Mouse (Mus musculus) embryo, embryonic 11.5 days (tissue): ENCODE data around the gene Psmd11.

Experiments
- DNase-seq: peaks from one replicate; pipeline ENCODE4 v3.0.0-alpha.2; 2012; ENCODE audit warnings: low read depth, low spot score

Psmd11 gene

DNA sequence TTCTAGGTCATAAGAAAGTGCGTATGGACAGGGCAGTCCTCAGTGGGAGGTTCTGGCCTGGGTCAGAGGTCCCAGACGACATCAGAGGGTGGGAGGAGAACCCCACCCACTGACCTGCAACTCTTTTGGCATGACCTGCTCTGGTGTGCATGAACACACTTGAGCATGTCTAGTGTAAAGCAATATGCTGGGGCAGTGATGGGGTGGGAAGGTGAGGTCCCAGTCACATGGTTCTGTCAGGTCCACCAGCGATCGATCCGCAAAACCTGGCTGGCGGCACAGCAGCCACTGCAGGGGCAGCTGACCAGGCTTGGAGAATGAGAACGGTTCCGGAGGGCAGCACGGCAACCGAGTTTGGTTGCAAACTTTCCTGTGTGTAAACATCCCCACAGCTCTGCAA, 53.9 kb downstream of the Psmd11 start:
- no peak for DNase-seq

- no peak for DNase-seq
These were observed 54.5 kb downstream of the Psmd11 start for GRCm38 (mm10) chr11:80482921-80483320.

- no peak for DNase-seq
These were observed 55.2 kb downstream of the Psmd11 start for GRCm38 (mm10) chr11:80483536-80484067.

GRCm38 (mm10) chr11:80484191-80484791, 55.9 kb downstream of the Psmd11 start:
- no peak for DNase-seq

DNA sequence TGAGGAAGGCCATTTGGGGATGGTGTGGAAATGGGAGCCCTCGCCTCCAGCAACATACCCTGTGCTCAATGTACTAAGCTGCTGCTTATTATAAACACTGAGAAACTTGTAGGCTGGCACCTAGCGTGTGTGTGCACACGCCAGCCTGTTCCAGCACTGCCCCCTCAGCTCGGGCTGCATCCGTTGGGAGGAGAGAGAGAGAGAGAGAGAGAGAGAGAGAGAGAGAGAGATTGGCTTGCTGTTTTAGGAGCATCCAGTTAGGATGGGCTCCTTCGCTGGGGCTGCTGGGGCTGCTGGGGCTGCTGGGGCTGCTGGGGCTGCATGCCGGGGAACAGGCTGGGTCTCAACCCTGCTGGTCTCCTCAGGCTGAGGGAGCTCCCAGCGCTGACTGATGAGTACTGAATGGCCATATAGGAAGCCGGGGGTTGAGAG, 56.7 kb downstream of the Psmd11 start:
- no peak for DNase-seq

DNA sequence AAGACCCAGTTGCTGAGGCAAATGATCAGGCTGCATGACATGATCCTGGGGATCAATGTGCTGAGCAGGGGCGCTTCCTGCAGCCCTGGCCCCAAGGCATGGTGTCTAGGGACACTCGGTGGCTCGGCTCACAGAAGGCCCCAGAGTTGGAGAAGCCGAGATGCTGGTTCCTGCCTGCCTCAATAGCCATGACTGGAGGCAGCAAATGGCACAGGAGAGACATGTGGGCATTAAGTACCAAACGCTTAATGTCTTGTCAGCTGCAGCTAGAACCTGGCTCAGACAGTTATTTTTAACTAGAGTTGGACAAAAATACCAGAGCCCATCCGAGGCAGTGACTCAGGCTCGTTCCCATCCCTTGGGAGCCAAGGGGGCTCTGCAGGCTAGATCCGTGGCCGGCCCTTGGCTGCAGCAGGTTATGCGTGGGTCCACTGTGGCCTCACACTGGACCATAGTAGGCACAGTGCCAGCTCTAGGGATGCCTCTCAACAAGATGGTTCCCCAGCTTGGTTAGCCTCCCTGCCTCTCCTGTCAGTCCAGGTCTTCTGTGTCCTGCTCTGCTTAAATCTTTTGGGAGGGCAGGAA, 57.3 kb downstream of the Psmd11 start:
- no peak for DNase-seq

- no peak for DNase-seq
These were observed 59.6 kb downstream of the Psmd11 start for GRCm38 (mm10) chr11:80487904-80488587.

- DNase-seq = no peak
These were observed 60.9 kb downstream of the Psmd11 start for GRCm38 (mm10) chr11:80489172-80489881.

DNA sequence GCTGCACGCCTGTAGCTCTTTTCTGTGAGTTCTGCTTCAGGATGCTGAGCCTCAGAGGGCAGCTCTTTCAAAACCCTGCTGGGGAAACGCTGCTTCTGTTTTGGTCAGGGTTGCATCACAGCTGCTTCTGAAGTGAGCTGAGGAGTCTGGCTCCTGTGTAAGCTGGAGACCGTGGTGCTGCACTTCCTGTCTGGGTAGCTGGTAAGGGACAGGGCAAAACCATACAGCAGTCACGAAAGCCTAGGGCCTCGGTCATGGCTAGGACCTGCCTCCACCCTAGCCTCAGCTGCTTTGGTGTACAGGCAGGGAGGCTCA, 61.4 kb downstream of the Psmd11 start:
- DNase-seq = no peak

DNA sequence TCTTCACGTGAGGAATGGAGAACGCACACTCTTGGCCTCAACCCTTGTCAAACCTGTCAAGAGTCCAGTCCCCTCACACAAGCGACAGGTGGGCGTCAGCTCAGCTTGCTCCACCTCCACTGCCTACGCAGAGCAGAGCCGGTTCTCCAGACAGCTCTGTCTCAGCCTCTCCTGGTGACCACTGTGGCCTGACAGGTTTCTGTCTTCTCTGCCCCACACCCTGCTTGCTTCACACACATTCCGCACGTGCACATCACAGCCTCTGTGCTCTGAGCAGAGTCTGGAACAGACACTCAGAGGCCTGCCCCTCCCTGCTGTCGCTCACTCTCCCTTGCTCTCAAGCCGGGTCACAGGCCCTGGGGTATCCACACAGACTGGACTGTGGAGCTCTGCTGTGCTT, 62.4 kb downstream of the Psmd11 start:
- no peak for DNase-seq

DNA sequence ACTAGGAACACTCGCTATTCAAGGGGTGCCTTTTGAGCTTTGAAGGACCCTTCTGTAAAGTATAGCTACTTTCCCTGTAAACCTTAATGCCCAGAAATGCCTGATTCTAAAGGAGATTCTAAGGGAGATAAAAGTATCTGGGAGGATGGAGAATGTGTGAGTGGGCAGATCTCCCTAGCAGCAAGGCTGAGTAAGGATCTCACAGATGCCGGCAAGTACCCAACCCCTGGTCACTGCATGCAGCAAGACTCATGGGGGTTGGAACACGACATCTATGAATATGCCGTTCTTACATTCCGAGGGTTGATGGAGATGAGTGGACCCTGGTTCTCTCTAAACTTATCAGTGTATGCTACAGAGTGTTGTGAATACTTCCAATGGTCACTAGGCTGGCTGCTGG, 64.8 kb downstream of the Psmd11 start:
- no peak for DNase-seq

- no peak for DNase-seq
These were observed 66.4 kb downstream of the Psmd11 start for GRCm38 (mm10) chr11:80494852-80495251.

DNA sequence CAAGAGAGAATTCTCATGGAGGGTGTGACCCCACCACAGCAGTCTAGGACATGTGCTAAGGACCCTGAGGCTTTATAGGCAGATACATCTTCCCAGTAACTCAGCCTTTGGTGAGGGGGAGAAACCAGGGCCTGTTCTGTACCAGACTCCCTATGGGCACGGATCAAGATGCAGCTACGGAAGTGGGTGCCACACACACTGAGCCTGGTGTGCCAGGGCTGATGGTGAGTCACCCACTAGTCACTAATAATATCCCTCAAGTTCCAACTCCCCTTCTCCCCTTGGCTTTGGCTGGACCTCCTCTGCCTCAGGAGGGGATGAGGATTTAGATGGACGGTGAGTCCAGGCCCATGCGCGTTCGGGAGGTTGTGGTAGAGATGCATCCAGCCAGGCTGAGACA, 67.6 kb downstream of the Psmd11 start:
- DNase-seq = no peak

- no peak for DNase-seq
These were observed 68.2 kb downstream of the Psmd11 start for GRCm38 (mm10) chr11:80496640-80497039.

DNA sequence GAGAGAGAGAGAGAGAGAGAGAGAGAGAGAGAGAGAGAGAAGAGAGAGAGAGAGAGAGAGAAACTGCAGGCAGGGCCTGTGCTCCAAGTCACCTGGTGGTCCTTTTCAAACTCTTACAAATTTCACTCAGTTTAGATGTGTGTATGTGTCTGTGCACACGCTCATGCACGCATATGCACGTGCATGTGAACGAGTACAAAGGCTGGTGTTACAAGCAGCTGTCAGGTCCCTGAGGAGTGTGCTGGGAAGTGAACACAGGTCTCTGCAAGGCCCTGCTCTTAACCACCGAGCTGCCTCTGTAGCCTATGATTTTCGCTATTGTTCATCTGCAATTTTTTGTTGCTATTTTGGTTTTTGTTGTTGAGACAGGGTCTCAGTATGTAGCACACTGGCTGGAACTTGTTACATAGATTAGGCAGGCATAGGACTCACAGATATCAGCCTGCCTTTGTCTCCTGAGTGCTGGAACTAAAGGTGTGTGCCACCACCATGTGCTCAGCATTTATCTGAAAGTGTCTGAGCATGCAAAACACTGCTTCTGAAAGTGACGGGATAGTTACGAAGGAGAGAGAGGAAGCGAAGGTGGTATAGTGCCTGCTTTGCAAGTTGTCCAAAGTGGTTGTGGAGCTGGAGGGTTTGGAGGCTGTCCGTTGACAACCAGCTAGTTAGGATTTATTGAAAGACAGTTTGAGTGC, 69.0 kb downstream of the Psmd11 start:
- DNase-seq = no peak

- DNase-seq = no peak
These were observed 70.1 kb downstream of the Psmd11 start for GRCm38 (mm10) chr11:80498328-80499070.

DNA sequence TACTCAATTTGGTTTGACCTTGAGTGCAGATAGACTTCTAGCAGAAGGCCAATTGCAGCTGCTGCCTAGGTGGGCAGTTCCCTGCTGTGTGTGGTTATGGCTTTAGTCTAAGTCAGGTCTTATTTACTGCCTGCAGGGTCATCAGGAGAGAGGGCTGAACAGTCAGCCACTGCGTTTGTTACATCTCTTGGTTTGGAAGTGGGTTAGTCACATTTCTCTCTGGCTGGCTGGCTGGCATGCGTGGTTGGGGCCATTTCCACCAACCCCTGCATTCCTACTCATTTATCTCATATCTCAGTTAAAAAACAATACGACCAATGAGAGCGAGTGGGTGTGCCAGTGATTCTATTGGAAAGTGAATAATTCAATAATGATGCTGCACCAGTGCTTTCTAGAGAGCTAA, 71.1 kb downstream of the Psmd11 start:
- no peak for DNase-seq

DNA sequence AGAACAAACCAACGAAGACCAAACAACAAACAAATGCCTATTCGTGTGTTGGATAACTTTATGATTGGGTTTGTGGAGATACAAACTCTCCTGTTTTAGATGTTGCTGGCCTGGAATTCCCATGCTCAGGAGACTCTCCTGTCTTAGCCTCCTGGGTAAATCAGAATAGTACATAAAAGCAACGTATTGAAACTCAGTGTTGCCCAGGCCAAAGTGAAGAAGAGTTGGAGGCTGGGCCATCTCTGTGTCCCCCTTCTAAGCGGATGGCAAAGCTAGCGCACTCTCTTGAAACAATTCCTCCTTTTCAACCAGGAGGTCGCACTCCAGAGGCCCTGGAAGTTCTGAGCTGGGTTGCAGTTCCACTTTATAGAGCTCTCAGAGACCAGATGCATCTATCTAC, 74.9 kb downstream of the Psmd11 start:
- DNase-seq = no peak

- DNase-seq = peak; percentile 75
These were observed 75.5 kb downstream of the Psmd11 start for GRCm38 (mm10) chr11:80503726-80504452.
